Mouse (Mus musculus) megakaryocyte, embryonic 14.5 days (primary cell): ENCODE measurements around the gene Gm10563. TPM values are rescaled to one million over a fixed set of nuclear protein-coding genes. Genes with fewer than 3 reads are reported as not detected.
"Not testable (repeated sequence)": the region's sequence is repeated elsewhere in the genome, so short reads cannot be mapped to it uniquely, and the experiment has no call there.

Experiments
- H3K27me3 ChIP-seq: replicated peaks from 2 replicates; pipeline ENCODE3; 2012; ENCODE audit warnings: inconsistent platforms
- H3K36me3 ChIP-seq: replicated peaks from 2 replicates; pipeline ENCODE3; 2012; ENCODE audit warnings: low read length, inconsistent platforms, mixed read lengths
- H3K4me1 ChIP-seq: 2 replicates; pipeline ENCODE4 v1.6.1; 2012; ENCODE audit warnings: inconsistent platforms
- H3K4me3 ChIP-seq: replicated peaks from 2 replicates; pipeline ENCODE3; 2012; ENCODE audit warnings: moderate library complexity, mild to moderate bottlenecking, inconsistent platforms
- H3K9me3 ChIP-seq: 2 replicates; pipeline ENCODE4 v1.6.1; 2012; ENCODE audit warnings: inconsistent platforms
- FLI1 ChIP-seq: IDR thresholded peaks from 2 replicates; pipeline ENCODE4 v1.6.1; 2012; ENCODE audit warnings: low read length, inconsistent platforms, mixed read lengths
- GATA1 ChIP-seq: IDR thresholded peaks from 3 replicates; pipeline ENCODE4 v1.6.1; 2012; ENCODE audit warnings: mixed read lengths, low read length, inconsistent platforms, borderline replicate concordance
- polyA plus RNA-seq: library from polyadenylated mRNA; stranded (reverse); fragments of >175 nt; gene quantifications from 2 replicates; pipeline ENCODE4 v1.2.3, GENCODE M21; 2012; ENCODE audit warnings: low replicate concordance; ENCODE audit not compliant: insufficient read depth

Gm10563 gene
- not detected in 2 replicates for polyA plus RNA-seq

- peaks cover 89% of the 10 kb centered on the region for H3K36me3 ChIP-seq
- H3K4me1 ChIP-seq, H3K9me3 ChIP-seq, H3K4me3 ChIP-seq, H3K27me3 ChIP-seq: not testable (repeated sequence)
Measured at GRCm38 (mm10) chr4:155645308-155645707, at the start of gene Gm10563. Gene Gm10563 (minus strand): TSS chr4:155645408.

- H3K9me3 ChIP-seq: no peaks in the 10 kb centered on the region
- peak overlapping the region; percentile 95 for H3K4me3 ChIP-seq
- no peaks in the 10 kb centered on the region for H3K36me3 ChIP-seq
- H3K4me1 ChIP-seq: peaks cover 51% of the 10 kb centered on the region
- peaks cover 69% of the 10 kb centered on the region for H3K27me3 ChIP-seq
- TF ChIP-seq GATA1 (no peak), FLI1 (no peak)
Measured at GRCm38 (mm10) chr4:155694482-155695401, 49.5 kb upstream of the Gm10563 start.

DNA sequence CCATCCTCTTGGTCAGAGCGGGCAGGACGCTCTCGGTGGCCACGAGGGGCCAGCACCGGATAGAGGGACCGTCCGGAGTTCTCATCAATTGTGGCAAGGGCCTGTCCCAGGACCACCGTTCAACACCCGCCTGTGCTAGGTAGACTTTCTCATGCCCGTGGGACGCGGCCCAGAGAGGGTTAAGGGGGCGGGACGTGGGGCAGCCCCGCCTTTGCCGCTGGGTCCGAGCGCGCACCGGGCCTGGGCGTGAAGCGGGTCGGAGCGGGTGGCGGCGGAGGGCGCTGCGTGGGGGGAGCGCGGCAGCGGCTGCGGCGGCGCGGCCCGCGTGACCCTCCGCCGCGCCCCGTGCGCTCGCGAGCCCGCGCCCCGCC, 48.9 kb upstream of the Gm10563 start, which contains the start of gene Fndc10:
Gene Fndc10 (plus strand): TSS at position 232 of the 371 bp plus-strand sequence.
- TF ChIP-seq GATA1 (no peak), FLI1 (no peak)
- peaks cover 68% of the 10 kb centered on the region for H3K27me3 ChIP-seq

DNA sequence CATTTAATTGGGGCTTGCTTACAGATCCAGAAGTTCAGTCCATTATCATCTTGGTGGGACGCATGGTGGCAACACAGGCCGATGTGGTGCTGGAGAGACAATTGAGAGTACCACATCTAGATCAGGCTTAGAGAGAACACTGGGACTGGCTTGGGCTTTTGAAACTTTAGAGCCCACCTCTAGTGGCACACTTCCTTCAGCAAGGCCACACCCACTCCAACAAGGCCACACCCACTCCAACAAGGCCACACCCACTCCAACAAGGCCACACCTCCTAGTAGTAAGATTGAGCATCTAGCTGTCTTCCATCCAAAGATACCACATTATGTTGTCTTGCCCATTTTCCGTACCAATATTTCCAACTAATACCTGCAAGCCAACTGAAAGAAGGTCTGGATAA, 47.2 kb upstream of the Gm10563 start:
- no peak overlapping the region for H3K4me3 ChIP-seq
- TF ChIP-seq GATA1 (no peak), FLI1 (no peak)
- H3K36me3 ChIP-seq: no peaks in the 10 kb centered on the region
- H3K27me3 ChIP-seq: peaks cover 62% of the 10 kb centered on the region
- H3K9me3 ChIP-seq: no peaks in the 10 kb centered on the region
- H3K4me1 ChIP-seq: peaks cover 53% of the 10 kb centered on the region

More for the DNA sequence above, 48.9 kb upstream of the Gm10563 start, which contains the start of gene Fndc10:
- Histone ChIP-seq H3K36me3 (no peaks in the 10 kb centered on the region), H3K9me3 (no peaks in the 10 kb centered on the region), H3K4me3 (peak within 1 kb of the TSS; percentile 95), H3K4me1 (peaks cover 51% of the 10 kb centered on the region)

- Histone ChIP-seq H3K27me3 (peaks cover 53% of the 10 kb centered on the region), H3K36me3 (no peaks in the 10 kb centered on the region), H3K4me1 (peaks cover 37% of the 10 kb centered on the region), H3K9me3 (no peaks in the 10 kb centered on the region), H3K4me3 (no peak overlapping the region)
- no peak for TF ChIP-seq GATA1
- TF ChIP-seq FLI1: no peak
Measured at GRCm38 (mm10) chr4:155690571-155691375, 45.6 kb upstream of the Gm10563 start.

DNA sequence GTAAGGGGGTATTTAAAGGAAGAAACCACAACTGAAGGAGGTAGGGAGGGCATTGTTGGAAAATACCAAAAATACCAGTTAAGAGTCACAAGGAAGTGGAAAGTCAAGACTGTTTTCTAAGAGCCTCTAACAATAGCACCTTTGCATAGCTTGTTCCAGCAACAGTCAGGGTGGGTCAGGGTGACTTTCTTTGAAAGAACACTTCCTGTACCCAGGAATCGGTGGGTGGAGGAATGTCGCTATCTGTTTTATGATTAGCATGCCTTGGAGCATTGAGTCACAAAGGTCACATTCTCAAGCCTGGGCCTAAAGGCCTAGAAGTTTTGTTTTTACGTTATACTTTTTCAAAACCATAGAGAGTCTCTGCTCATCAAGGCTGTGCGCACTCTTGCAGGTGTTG, 42.6 kb upstream of the Gm10563 start:
- H3K27me3 ChIP-seq: peaks cover 28% of the 10 kb centered on the region
- not testable (repeated sequence) for H3K4me1 ChIP-seq, H3K36me3 ChIP-seq, H3K4me3 ChIP-seq, H3K9me3 ChIP-seq

DNA sequence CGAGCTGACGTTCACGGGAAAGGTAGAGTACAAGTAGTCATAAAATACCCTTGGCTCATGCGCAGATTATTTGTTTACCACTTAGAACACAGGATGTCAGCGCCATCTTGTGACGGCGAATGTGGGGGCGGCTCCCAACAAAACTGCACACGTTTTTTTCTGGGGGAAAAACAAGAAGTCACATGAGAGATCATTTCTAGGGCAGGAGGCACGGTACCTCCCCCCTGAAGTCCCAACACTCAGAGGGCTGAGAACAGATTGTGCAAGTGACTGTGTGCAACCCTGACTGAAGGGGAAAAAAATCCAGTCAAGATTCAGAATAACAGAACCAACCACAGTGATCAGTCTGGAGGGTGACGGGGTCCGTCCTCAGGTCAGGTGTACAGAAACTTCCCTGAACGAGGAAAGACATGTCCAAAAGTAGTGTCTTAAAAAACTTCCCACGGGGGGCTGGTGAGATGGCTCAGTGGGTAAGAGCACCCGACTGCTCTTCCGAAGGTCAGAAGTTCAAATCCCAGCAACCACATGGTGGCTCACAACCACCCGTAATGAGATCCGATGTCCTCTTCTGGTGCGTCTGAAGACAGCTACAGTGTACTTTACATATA, 38.6 kb upstream of the Gm10563 start:
- not testable (repeated sequence) for H3K36me3 ChIP-seq, H3K4me1 ChIP-seq, H3K4me3 ChIP-seq, H3K9me3 ChIP-seq
- H3K27me3 ChIP-seq: peaks cover 12% of the 10 kb centered on the region

- TF ChIP-seq FLI1: no peak
- TF ChIP-seq GATA1: no peak
- H3K36me3 ChIP-seq: no peaks in the 10 kb centered on the region
- H3K27me3 ChIP-seq: peaks cover 3% of the 10 kb centered on the region
- H3K4me1 ChIP-seq: no peaks in the 10 kb centered on the region
- H3K4me3 ChIP-seq: no peak overlapping the region
- no peaks in the 10 kb centered on the region for H3K9me3 ChIP-seq
Measured at GRCm38 (mm10) chr4:155675991-155676390, 30.8 kb upstream of the Gm10563 start.

GRCm38 (mm10) chr4:155672082-155672481, 26.9 kb upstream of the Gm10563 start:
- TF ChIP-seq FLI1 (no peak), GATA1 (no peak)
- no peaks in the 10 kb centered on the region for H3K9me3 ChIP-seq

DNA sequence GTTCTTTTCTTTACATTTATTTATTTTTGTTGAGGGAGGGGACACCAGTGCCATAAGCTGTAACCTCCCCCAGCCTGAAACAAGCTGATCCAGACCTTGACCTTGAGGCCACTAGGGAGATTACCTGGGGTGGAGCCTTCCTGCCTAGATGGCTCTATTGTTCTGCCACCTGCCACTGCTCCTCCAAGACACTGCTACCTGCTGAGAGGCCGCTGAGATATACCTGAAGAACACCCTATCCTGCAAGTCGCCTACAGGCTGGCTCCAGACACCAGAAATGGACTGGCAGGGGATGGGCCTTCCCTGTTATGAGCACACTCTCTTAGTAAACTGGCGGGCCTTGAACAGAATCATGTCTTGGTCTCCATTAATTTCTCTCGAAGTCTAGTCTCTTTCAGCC, 25.0 kb upstream of the Gm10563 start:
- not testable (repeated sequence) for H3K4me3 ChIP-seq, H3K27me3 ChIP-seq, H3K9me3 ChIP-seq
- Histone ChIP-seq H3K4me1 (peaks cover 26% of the 10 kb centered on the region), H3K36me3 (peaks cover 18% of the 10 kb centered on the region)

More at GRCm38 (mm10) chr4:155672082-155672481, 26.9 kb upstream of the Gm10563 start:
- peaks cover 3% of the 10 kb centered on the region for H3K27me3 ChIP-seq
- H3K4me3 ChIP-seq: no peak overlapping the region
- H3K36me3 ChIP-seq: no peaks in the 10 kb centered on the region
- peaks cover 18% of the 10 kb centered on the region for H3K4me1 ChIP-seq
